Mouse (Mus musculus) myocyte (in vitro differentiated cells): ENCODE data around the gene Lpar3. TPM values are rescaled to one million over a fixed set of nuclear protein-coding genes. Genes with fewer than 3 reads are reported as not detected.

Experiments
- H3K27me3 ChIP-seq: one replicate; pipeline ENCODE4 v1.6.1; 2011; ENCODE audit not compliant: control insufficient read depth, insufficient read depth, insufficient read length
- H3K36me3 ChIP-seq: one replicate; pipeline ENCODE4 v1.6.1; 2011; ENCODE audit not compliant: control insufficient read depth, insufficient read depth
- H3K4me2 ChIP-seq: one replicate; pipeline ENCODE4 v1.6.1; 2011; ENCODE audit warnings: low read depth, control low read depth
- H3K4me3 ChIP-seq: one replicate; pipeline ENCODE4 v1.5.1; 2011; ENCODE audit warnings: mild to moderate bottlenecking, control low read depth, moderate library complexity
- H3K79me2 ChIP-seq: one replicate; pipeline ENCODE4 v1.6.1; 2011; ENCODE audit not compliant: control insufficient read depth, insufficient read depth
- H3ac ChIP-seq: one replicate; pipeline ENCODE4 v1.6.1; 2011; ENCODE audit not compliant: control insufficient read depth, insufficient read length
- CEBPB ChIP-seq: IDR thresholded peaks from 2 replicates; pipeline ENCODE4 v1.6.1; 2011; ENCODE audit warnings: mild to moderate bottlenecking, moderate library complexity; ENCODE audit not compliant: poor library complexity, insufficient read depth, severe bottlenecking
- E2F4 ChIP-seq: IDR thresholded peaks from one replicate; pipeline ENCODE4 v1.6.1; 2011; ENCODE audit warnings: mild to moderate bottlenecking, control low read depth, moderate library complexity; ENCODE audit not compliant: insufficient read depth
- MAX ChIP-seq: IDR thresholded peaks from one replicate; pipeline ENCODE4 v1.6.1; 2011; ENCODE audit warnings: low read depth, mild to moderate bottlenecking, control low read depth
- MYOD1 ChIP-seq, 3 experiments: IDR thresholded peaks; one replicate each; pipeline ENCODE4 v1.6.1; 2011; ENCODE audit warnings: control low read depth in 2 of 3, low read depth in 2 of 3, mild to moderate bottlenecking in 2 of 3, moderate library complexity in 1 of 3; ENCODE audit not compliant: insufficient read length in 2 of 3, control insufficient read depth in 1 of 3
- MYOG ChIP-seq, 3 experiments: IDR thresholded peaks; one replicate each; pipeline ENCODE4 v1.6.1; 2011; ENCODE audit warnings: control low read depth in 2 of 3, low read depth in 2 of 3, mild to moderate bottlenecking in 2 of 3; ENCODE audit not compliant: insufficient read length in 2 of 3, control insufficient read depth in 1 of 3, insufficient read depth in 1 of 3
- POLR2A ChIP-seq: IDR thresholded peaks from one replicate; pipeline ENCODE4 v1.6.1; 2011; ENCODE audit warnings: low read depth, mild to moderate bottlenecking, control low read depth, moderate library complexity; ENCODE audit not compliant: insufficient read length
- POLR2AphosphoS2 ChIP-seq: IDR thresholded peaks from one replicate; pipeline ENCODE4 v1.6.1; 2011; ENCODE audit warnings: low read depth, control low read depth; ENCODE audit not compliant: insufficient read length
- REST ChIP-seq: IDR thresholded peaks from one replicate; pipeline ENCODE4 v1.6.1; 2011; ENCODE audit warnings: mild to moderate bottlenecking, control low read depth, moderate library complexity; ENCODE audit not compliant: insufficient read depth, insufficient read length
- SRF ChIP-seq: IDR thresholded peaks from one replicate; pipeline ENCODE4 v1.6.1; 2011; ENCODE audit warnings: low read depth; ENCODE audit not compliant: control insufficient read depth, insufficient read length
- TCF12 ChIP-seq: IDR thresholded peaks from one replicate; pipeline ENCODE4 v1.6.1; 2011; ENCODE audit warnings: mild to moderate bottlenecking, control low read depth; ENCODE audit not compliant: poor library complexity, insufficient read depth, severe bottlenecking
- TCF3 ChIP-seq: IDR thresholded peaks from one replicate; pipeline ENCODE4 v1.6.1; 2011; ENCODE audit warnings: low read depth, control low read depth; ENCODE audit not compliant: insufficient read length
- USF1 ChIP-seq: IDR thresholded peaks from one replicate; pipeline ENCODE4 v1.6.1; 2011; ENCODE audit warnings: low read depth, mild to moderate bottlenecking, control low read depth, moderate library complexity
- polyA plus RNA-seq: library from polyadenylated mRNA; unstranded; fragments of >200 nt; fragmentation: generic; extraction: Trizol; gene quantifications from one replicate; pipeline ENCODE4 v1.2.1, GENCODE M21; 2012; ENCODE audit warnings: missing spikeins

Gene Lpar3
- polyA plus RNA-seq, 1 experiment, result 0.22 TPM

DNA sequence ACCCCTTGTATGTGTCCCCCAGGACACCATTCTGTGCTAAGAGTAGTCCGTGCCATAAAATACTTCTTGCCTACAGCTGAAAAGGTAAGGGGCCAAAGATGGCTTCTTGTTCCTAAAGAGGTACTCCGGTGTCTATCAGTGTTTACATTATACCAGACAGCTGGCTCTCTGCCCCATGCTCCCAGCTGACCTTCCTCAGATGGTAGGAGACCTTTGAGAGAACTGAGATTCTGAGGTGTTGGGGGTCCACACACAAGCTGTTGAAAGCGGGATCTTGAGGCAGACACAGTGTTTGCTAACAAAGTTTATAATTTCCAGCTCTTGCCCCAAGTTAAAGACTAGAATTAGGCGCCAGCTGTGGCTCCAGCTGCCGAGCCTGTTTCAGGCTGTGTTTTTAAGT is 53.7 kb downstream of the Lpar3 start:
- Histone ChIP-seq H3K4me2 (no peak overlapping the region), H3K79me2 (no peaks in the 10 kb centered on the region), H3ac (no peak overlapping the region), H3K27me3 (no peaks in the 10 kb centered on the region), H3K36me3 (no peaks in the 10 kb centered on the region), H3K4me3 (no peak overlapping the region)
- TF ChIP-seq POLR2AphosphoS2, result no peak
- TF ChIP-seq USF1, result no peak
- no peak for TF ChIP-seq POLR2A
- TF ChIP-seq MAX, result no peak
- TF ChIP-seq REST, result no peak
- TF ChIP-seq E2F4, result no peak
- TF ChIP-seq TCF12, result no peak
- no peak for TF ChIP-seq MYOG (IDR thresholded peaks at IDR 0.05; ENCODE audit: control insufficient read depth in 1 of 3, insufficient read depth in 1 of 3, insufficient read length in 2 of 3, low read depth in 2 of 3)
- no peak for TF ChIP-seq SRF
- no peak for TF ChIP-seq CEBPB
- TF ChIP-seq MYOD1 (IDR thresholded peaks at IDR 0.05; ENCODE audit: control insufficient read depth in 1 of 3, insufficient read length in 2 of 3, low read depth in 2 of 3), result no peak
- TF ChIP-seq TCF3, result no peak

DNA sequence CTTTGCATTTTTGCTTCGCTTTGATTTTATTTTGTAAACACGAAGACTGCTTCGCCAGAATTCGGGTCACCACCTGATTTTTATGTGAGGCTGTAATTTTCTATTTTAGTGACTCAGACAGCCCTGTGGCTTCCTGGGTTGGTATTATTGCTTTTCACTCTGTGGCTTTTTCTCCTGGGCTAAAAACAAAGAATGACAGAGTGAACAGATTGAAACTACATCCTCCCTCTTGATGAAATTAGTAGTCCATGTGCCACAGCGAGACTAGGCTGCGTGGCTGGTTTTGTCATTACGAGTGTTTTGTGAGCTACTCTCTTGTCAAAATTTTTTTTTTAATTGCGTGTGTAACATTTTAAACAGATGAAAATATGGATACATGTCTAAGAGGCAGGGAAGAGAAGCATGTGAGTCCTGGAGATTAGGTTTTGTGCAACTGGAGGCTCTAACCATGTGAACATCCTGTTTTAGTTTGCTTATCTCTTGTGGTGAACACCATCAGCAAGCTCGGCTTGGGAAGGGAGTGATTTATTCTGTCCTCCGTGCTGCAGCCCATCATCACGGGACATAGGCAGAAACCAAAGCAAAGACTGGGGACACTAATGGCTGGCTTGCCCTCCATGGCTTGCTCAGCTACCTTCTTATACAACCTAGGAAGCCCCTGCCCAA is 54.7 kb downstream of the Lpar3 start:
- TF ChIP-seq MYOD1 (IDR thresholded peaks at IDR 0.05; ENCODE audit: control insufficient read depth in 1 of 3, insufficient read length in 2 of 3, low read depth in 2 of 3) (no peak), CEBPB (no peak; the same call in 1 of the 2 replicates), TCF3 (no peak), SRF (no peak), TCF12 (no peak), POLR2AphosphoS2 (no peak), E2F4 (no peak), MYOG (IDR thresholded peaks at IDR 0.05; ENCODE audit: control insufficient read depth in 1 of 3, insufficient read depth in 1 of 3, insufficient read length in 2 of 3, low read depth in 2 of 3) (no peak), USF1 (no peak), POLR2A (no peak), MAX (no peak), REST (no peak)
- no peaks in the 10 kb centered on the region for H3K79me2 ChIP-seq
- peak overlapping the region; percentile 89 for H3K4me2 ChIP-seq
- no peaks in the 10 kb centered on the region for H3K36me3 ChIP-seq
- no peaks in the 10 kb centered on the region for H3K27me3 ChIP-seq
- peak overlapping the region; percentile 2 for H3K4me3 ChIP-seq
- H3ac ChIP-seq, result no peak overlapping the region

DNA sequence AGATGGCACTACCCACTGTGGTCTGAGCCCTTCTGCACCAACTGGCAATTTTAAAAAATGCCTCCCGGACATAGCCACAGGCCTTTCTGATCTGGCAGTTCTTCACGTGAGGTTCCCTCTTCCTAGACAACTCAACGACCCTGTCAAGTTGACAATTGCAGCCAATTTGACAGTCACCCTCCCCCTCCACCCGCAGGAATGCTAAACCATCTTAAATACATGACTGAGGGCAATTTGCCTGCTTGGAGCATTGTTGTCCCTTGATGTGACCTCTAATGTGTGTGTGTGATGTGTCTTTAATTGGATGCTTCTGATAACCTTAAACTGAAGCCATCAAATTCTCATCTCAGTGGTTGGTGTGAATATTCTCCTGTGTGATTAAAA is 55.3 kb downstream of the Lpar3 start:
- Histone ChIP-seq H3ac (no peak overlapping the region), H3K27me3 (no peaks in the 10 kb centered on the region), H3K79me2 (no peaks in the 10 kb centered on the region), H3K4me2 (peak overlapping the region; percentile 89), H3K36me3 (no peaks in the 10 kb centered on the region), H3K4me3 (peak overlapping the region; percentile 2)
- TF ChIP-seq SRF (no peak), TCF12 (no peak), POLR2A (no peak)

DNA sequence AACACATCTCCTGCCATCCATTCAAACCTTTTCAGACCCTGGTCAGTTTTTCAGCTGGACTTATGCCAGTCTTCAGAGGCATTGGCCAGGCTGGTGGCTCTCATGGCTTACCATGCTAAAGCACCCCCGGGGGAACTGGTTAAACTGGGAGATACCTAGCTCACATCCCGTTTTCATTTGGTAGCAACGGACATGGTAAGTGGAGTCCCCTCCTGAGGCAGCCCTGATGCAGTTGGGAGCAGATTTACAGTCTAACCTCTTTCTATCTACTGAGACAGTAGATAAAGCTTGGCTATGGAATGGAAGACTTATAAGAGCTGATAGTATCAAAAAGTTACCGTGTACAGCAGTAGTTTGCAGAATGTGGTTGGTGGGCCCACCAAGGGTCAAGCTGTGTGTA is 56.2 kb downstream of the Lpar3 start:
- H3K27me3 ChIP-seq, result no peaks in the 10 kb centered on the region
- H3K79me2 ChIP-seq, result no peaks in the 10 kb centered on the region
- H3K36me3 ChIP-seq, result no peaks in the 10 kb centered on the region
- H3K4me3 ChIP-seq, result no peak overlapping the region
- H3ac ChIP-seq, result no peak overlapping the region
- H3K4me2 ChIP-seq, result no peak overlapping the region
- TF ChIP-seq MAX (no peak), CEBPB (no peak), TCF12 (no peak), E2F4 (no peak)

DNA sequence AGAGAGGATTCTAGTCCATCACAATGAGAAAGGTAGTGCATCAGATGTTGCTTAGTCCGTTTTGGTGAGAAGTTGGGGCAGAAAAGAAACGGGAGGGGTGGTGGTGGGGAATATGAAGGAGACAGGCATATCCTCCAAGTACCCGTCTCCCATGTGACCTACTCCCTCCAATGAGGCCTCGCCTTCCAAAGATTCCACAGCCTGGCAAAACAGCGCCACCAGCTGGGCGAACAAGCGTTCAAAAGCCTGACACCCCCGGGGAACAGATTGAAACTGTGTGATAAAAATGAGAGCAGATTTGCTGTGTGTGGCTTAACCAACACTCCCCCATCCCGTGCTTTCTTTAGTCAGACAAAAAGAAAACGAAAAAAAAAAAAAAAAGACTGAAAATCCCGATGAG is 56.7 kb downstream of the Lpar3 start:
- H3K79me2 ChIP-seq, result no peaks in the 10 kb centered on the region
- no peaks in the 10 kb centered on the region for H3K36me3 ChIP-seq
- H3ac ChIP-seq, result no peak overlapping the region
- no peaks in the 10 kb centered on the region for H3K27me3 ChIP-seq
- TF ChIP-seq POLR2AphosphoS2 (no peak), POLR2A (no peak), MYOD1 (IDR thresholded peaks at IDR 0.05; ENCODE audit: control insufficient read depth in 1 of 3, insufficient read length in 2 of 3, low read depth in 2 of 3) (no peak), TCF12 (no peak), CEBPB (no peak), MYOG (IDR thresholded peaks at IDR 0.05; ENCODE audit: control insufficient read depth in 1 of 3, insufficient read depth in 1 of 3, insufficient read length in 2 of 3, low read depth in 2 of 3) (no peak)
- no peak overlapping the region for H3K4me3 ChIP-seq
- H3K4me2 ChIP-seq, result no peak overlapping the region
